Mouse (Mus musculus) monocyte, adult 59 days (primary cell): ENCODE results near the gene Cldn18. TPM values are rescaled to one million over a fixed set of nuclear protein-coding genes. Genes with fewer than 3 reads are reported as not detected.

Experiments used
- total RNA-seq, 2 experiments: library from RNA; stranded (reverse); gene quantifications; one replicate each; pipeline ENCODE4 v1.2.4; 2023

The Cldn18 gene
- not detected for total RNA-seq

GRCm38 (mm10) chr9:99717134-99717533 lies at the start of gene Cldn18:
Cldn18 (minus strand) TSS chr9:99717267.

Other genes starting within 250 kb of the Cldn18 start
- gene Armc8, start 148.4 kb downstream of the Cldn18 start, total RNA-seq: 10 to 100 TPM; 17.7 to 18.9 TPM
- 10 to 100 TPM; 12.4 to 12.6 TPM for gene Dbr1, start 141.5 kb downstream of the Cldn18 start, total RNA-seq
- not detected for gene A4gnt, start 104.8 kb downstream of the Cldn18 start, total RNA-seq
- gene Dzip1l, start 87.8 kb downstream of the Cldn18 start, total RNA-seq: not detected
- gene Sox14, start 158.9 kb upstream of the Cldn18 start, total RNA-seq: not detected